Mouse (Mus musculus): ENCODE data around the gene Cd209c. TPM values are rescaled to one million over a fixed set of nuclear protein-coding genes. Genes with fewer than 3 reads are reported as not detected.

The Cd209c gene
- polyA plus RNA-seq (2012; ENCODE audit: insufficient read depth, low replicate concordance), result not detected in 2 replicates

GRCm38 (mm10) chr8:3954646-3955045 is at the start of gene Cd209c:
Cd209c (minus strand) TSS chr8:3954746.
- no peaks in the 10 kb centered on the region for H3K36me3 ChIP-seq (replicated peaks; ENCODE audit: low read length)
- peaks cover 2% of the 10 kb centered on the region; the same call in 1 of the 2 replicates for H3K9me3 ChIP-seq
- no peaks in the 10 kb centered on the region for H3K4me1 ChIP-seq
- no peaks in the 10 kb centered on the region for H3K27me3 ChIP-seq (replicated peaks)
- TF ChIP-seq GATA1 (IDR thresholded peaks at IDR 0.05; ENCODE audit: borderline replicate concordance, low read length) (no peak), FLI1 (IDR thresholded peaks at IDR 0.05; ENCODE audit: low read length) (no peak)
- no peak within 1 kb of the TSS for H3K4me3 ChIP-seq (replicated peaks)

GRCm38 (mm10) chr8:3994219-3994618 is 39.7 kb upstream of the Cd209c start:
- H3K4me3 ChIP-seq (replicated peaks), result no peak overlapping the region
- no peak for TF ChIP-seq GATA1 (IDR thresholded peaks at IDR 0.05; ENCODE audit: borderline replicate concordance, low read length)
- no peak for TF ChIP-seq FLI1 (IDR thresholded peaks at IDR 0.05; ENCODE audit: low read length)
- H3K9me3 ChIP-seq, result peaks cover 15% of the 10 kb centered on the region; the same call in 1 of the 2 replicates
- H3K27me3 ChIP-seq (replicated peaks), result peaks cover 7% of the 10 kb centered on the region
- H3K36me3 ChIP-seq (replicated peaks; ENCODE audit: low read length), result no peaks in the 10 kb centered on the region
- H3K4me1 ChIP-seq, result no peaks in the 10 kb centered on the region

GRCm38 (mm10) chr8:3956037-3956436 is 1.5 kb upstream of the Cd209c start:
- Histone ChIP-seq H3K27me3 (replicated peaks) (no peaks in the 10 kb centered on the region), H3K9me3 (peaks cover 2% of the 10 kb centered on the region; the same call in 1 of the 2 replicates), H3K36me3 (replicated peaks; ENCODE audit: low read length) (no peaks in the 10 kb centered on the region), H3K4me3 (replicated peaks) (no peak overlapping the region), H3K4me1 (no peaks in the 10 kb centered on the region)
- no peak for TF ChIP-seq FLI1 (IDR thresholded peaks at IDR 0.05; ENCODE audit: low read length)
- TF ChIP-seq GATA1 (IDR thresholded peaks at IDR 0.05; ENCODE audit: borderline replicate concordance, low read length), result no peak

- no peaks in the 10 kb centered on the region for H3K36me3 ChIP-seq (replicated peaks; ENCODE audit: low read length)
- no peak overlapping the region for H3K4me3 ChIP-seq (replicated peaks)
- no peaks in the 10 kb centered on the region for H3K4me1 ChIP-seq
- peaks cover 24% of the 10 kb centered on the region for H3K9me3 ChIP-seq
- no peak for TF ChIP-seq FLI1 (IDR thresholded peaks at IDR 0.05; ENCODE audit: low read length)
- no peak for TF ChIP-seq GATA1 (IDR thresholded peaks at IDR 0.05; ENCODE audit: borderline replicate concordance, low read length)
- no peaks in the 10 kb centered on the region for H3K27me3 ChIP-seq (replicated peaks)
Measured at GRCm38 (mm10) chr8:3940023-3940422, 14.5 kb downstream of the Cd209c start.

- 0 out of 2 replicates have a peak, but pooled peaks cover 6% of the 10 kb centered on the region for H3K9me3 ChIP-seq
- no peaks in the 10 kb centered on the region for H3K4me1 ChIP-seq
- no peaks in the 10 kb centered on the region for H3K36me3 ChIP-seq (replicated peaks; ENCODE audit: low read length)
- no peaks in the 10 kb centered on the region for H3K27me3 ChIP-seq (replicated peaks)
- no peak within 1 kb of the TSS for H3K4me3 ChIP-seq (replicated peaks)
- no peak for TF ChIP-seq GATA1 (IDR thresholded peaks at IDR 0.05; ENCODE audit: borderline replicate concordance, low read length)
- TF ChIP-seq FLI1 (IDR thresholded peaks at IDR 0.05; ENCODE audit: low read length), result no peak
Measured at GRCm38 (mm10) chr8:3926744-3927143, 27.8 kb downstream of the Cd209c start, which contains the start of gene Cd209b. Cd209b (minus strand) TSS chr8:3926844.

Other genes starting within 250 kb of the Cd209c start
- 1.2 and 11.6 TPM in 2 replicates for gene Clec4g, start 234.1 kb downstream of the Cd209c start, polyA plus RNA-seq (2012; ENCODE audit: insufficient read depth, low replicate concordance)
- not detected in 2 replicates for gene Cd209a, start 205.8 kb downstream of the Cd209c start, polyA plus RNA-seq (2012; ENCODE audit: insufficient read depth, low replicate concordance)
- not detected in 2 replicates for gene Cd209e, start 100.4 kb downstream of the Cd209c start, polyA plus RNA-seq (2012; ENCODE audit: insufficient read depth, low replicate concordance)
- gene Cd209d, start 76.2 kb downstream of the Cd209c start, polyA plus RNA-seq (2012; ENCODE audit: insufficient read depth, low replicate concordance), result not detected in 2 replicates
- not detected in 2 replicates for gene Cd209b, start 27.9 kb downstream of the Cd209c start, polyA plus RNA-seq (2012; ENCODE audit: insufficient read depth, low replicate concordance)
- gene Cd209f, start 151.1 kb upstream of the Cd209c start, polyA plus RNA-seq (2012; ENCODE audit: insufficient read depth, low replicate concordance), result not detected in 2 replicates
- not detected in 2 replicates for gene Cd209g, start 179.4 kb upstream of the Cd209c start, polyA plus RNA-seq (2012; ENCODE audit: insufficient read depth, low replicate concordance)
- gene Evi5l, start 211.8 kb upstream of the Cd209c start, polyA plus RNA-seq (2012; ENCODE audit: insufficient read depth, low replicate concordance), result 12.6 and 12.9 TPM in 2 replicates